Mouse (Mus musculus): ENCODE data around the gene Gnai1.
"Not testable (repeated sequence)": the region's sequence is repeated elsewhere in the genome, so short reads cannot be mapped to it uniquely, and the experiment has no call there.

Gnai1 gene

GRCm38 (mm10) chr5:18360281-18360819, at the start of gene Gnai1:
Gene Gnai1 (minus strand): TSS chr5:18360355.
- peak; percentile 85 for DNase-seq

- peak; percentile 68 for DNase-seq
Observed at GRCm38 (mm10) chr5:18367864-18368263, 7.7 kb upstream of the Gnai1 start.

- peak; percentile 51 for DNase-seq
Observed at GRCm38 (mm10) chr5:18365460-18365859, 5.3 kb upstream of the Gnai1 start.

- no peak for DNase-seq
Observed at GRCm38 (mm10) chr5:18360956-18361355, 801 bp upstream of the Gnai1 start.

GRCm38 (mm10) chr5:18359376-18360280, 527 bp downstream of the Gnai1 start:
- DNase-seq: peak; percentile 45

GRCm38 (mm10) chr5:18358778-18359177, 1.4 kb downstream of the Gnai1 start:
- DNase-seq: no peak

- DNase-seq: peak; percentile 51
Observed at GRCm38 (mm10) chr5:18358191-18358590, 2.0 kb downstream of the Gnai1 start.

- no peak for DNase-seq
Observed at GRCm38 (mm10) chr5:18347297-18347696, 12.9 kb downstream of the Gnai1 start.

GRCm38 (mm10) chr5:18343455-18344142, 16.6 kb downstream of the Gnai1 start:
- no peak for DNase-seq

DNA sequence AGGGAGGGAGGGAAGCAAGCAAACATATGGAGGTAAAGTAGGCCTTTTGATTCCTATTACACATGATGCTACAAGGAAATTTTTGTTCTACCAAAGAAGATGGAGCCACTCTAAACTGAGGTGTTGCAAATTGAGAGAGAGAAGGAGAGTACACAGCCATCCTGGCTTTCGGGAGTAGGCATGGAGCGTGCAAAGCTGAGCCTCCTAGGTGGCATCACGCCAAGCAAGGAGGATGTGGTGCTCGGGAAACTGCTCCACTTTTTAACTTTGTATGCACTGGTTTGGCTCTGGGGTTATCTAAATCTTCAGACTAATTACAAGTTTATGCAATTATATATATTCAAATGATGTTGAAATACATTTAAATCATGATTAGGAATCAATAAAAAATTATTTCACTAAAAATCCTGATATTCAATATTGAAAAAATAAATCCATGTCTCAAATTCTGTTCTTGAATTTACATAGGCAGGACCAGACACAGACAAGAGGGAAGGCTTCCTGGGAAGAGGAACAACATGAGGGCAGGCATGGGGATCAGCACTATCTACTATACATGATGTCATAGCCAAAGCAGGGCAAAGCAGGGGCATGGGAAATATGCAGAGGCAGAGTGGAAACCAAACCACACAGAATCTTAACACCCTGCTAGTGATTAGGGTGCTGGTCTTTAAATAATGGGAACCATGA, 17.2 kb downstream of the Gnai1 start:
- no peak for DNase-seq

DNA sequence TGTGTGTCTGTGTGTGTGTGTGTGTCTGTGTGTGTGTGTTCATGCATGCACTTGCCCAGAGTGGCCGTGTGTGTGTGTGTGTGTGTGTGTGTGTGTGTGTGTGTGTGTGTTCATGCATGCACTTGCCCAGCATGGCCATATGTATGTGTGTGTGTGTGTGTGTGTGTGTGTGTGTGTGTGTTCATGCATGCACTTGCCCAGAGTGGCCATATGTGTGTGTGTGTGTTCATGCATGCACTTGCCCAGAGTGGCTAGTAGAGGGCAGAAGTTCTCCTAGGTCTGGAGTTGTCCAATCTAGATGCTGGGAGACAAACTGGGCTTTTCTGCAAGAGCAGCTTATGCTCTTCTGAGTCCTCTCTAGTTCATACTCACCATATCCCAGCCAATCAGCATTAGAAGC, 18.3 kb downstream of the Gnai1 start:
- DNase-seq: not testable (repeated sequence)

GRCm38 (mm10) chr5:18332256-18332655, 27.9 kb downstream of the Gnai1 start:
- no peak for DNase-seq

DNA sequence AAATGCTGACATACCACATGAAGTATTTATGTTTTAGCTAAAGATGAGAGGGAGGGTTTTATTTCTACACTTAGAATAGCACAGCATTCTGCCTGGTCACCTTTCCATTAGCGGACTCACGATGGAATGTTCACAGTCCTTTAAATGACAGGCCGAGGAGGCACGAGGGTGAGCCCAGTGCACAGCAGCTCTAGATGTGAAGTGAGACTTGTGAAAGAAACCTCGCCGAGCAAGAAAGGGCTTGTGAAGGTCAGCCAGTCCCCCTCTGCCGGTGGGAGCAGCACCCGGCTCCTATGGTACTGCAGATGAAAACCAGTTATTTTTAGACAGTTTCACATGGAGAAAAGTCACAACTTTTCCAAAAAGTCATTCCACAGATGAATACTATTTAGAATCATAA, 29.4 kb downstream of the Gnai1 start:
- no peak for DNase-seq

DNA sequence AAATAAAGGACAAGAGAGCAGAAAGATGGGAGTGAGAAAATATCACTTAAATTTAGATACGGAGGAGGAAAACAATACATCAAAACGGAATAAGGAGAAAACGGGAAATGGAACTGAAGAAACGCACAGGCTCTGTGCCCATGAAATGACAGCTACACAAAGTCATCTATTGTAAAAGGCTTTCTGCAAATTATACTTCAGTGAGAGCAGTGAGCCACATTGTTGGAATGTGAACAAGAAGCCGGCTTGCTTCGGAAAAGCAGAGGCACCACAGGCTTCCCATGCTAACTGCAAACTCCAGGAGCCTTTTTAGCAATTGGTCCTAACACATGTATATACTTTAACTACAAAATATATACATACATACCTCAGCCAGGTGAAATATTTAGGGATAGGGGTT, 34.0 kb downstream of the Gnai1 start:
- no peak for DNase-seq

GRCm38 (mm10) chr5:18323534-18323933, 36.6 kb downstream of the Gnai1 start:
- no peak for DNase-seq

DNA sequence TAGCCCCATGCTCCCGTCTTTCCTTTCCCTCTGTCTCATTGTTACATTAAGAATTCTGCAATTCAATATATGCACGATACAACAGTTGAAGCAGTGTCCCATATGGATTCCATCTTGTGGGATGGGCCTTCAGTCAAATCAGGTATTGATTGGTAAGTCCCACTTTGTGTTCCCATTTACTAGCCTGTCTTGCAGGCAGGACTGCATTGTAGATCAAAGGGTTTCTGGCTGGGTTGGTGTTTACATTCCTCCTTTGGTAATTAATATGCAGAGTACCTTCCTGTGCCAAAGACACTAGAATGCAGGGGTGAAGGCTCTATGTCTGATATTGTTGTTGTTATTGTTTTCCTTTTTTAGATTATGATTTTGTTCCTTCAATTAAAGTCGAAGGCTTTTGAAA, 38.5 kb downstream of the Gnai1 start:
- DNase-seq: no peak

- no peak for DNase-seq
Observed at GRCm38 (mm10) chr5:18318846-18319245, 41.3 kb downstream of the Gnai1 start.

GRCm38 (mm10) chr5:18307229-18307804, 52.8 kb downstream of the Gnai1 start:
- no peak for DNase-seq

DNA sequence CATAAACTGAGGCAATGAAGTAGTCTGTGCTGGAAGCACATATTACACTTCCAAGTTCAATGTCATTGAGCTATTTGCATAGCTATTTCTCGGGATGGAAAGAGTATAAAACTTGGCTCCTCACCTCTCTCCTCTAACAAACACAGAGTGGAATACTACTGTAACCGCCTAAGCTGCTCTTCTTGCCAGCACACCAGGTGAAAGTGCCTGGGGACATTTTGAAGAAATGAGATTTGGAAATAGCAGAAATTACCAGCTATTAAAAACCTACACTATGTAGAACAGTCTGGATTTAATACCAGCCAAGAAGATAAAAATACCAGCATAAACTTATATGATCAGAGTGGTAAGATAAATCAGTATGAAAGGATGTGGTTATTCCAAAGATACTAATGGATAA, 63.6 kb downstream of the Gnai1 start:
- DNase-seq: no peak

DNA sequence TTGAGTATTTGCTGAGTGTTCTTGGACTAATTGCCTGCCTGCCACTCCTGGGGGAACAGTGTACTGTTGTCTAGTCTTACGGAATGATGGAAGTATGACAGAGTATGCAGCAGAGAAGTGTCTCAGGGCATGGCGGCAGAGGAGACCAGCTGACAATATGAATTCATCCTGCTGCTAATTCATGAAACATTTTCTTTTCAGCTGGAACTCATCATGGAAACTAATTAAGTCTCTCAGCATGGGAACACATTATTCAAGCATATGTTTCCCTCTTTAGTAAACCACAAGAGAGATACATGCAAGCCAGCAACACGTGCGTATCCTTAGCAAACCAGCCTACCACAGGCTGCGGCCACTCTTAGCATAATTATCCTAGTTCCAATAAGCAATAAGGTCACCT, 67.4 kb downstream of the Gnai1 start:
- DNase-seq: no peak

DNA sequence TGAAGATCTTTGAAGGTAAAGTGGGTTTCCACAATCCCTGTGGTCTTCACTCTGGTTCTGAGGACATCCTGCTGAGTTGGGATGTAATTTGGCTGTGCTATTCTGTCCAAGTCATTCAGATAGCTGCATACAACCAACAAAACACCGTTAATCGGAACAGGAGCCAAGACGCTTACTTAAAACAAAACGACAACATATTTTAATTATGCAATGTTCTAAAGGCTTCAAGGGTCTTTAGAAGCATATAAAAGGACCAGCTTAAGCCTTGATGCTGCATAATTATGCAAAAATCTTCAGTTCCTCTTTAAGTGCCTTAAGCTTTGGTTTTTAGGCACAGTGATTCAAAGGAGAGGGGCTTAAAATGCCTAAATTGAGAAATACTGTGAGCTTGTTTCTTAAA, 70.6 kb downstream of the Gnai1 start:
- no peak for DNase-seq

- DNase-seq: no peak
Observed at GRCm38 (mm10) chr5:18288694-18289093, 71.5 kb downstream of the Gnai1 start.

- no peak for DNase-seq
Observed at GRCm38 (mm10) chr5:18288079-18288478, 72.1 kb downstream of the Gnai1 start.

All from cerebellum, adult 11 months (tissue).